Mouse (Mus musculus): ENCODE measurements around the gene Dnajb14.
"Not testable (repeated sequence)": the region's sequence is repeated elsewhere in the genome, so short reads cannot be mapped to it uniquely, and the experiment has no call there.

The Dnajb14 gene

DNA sequence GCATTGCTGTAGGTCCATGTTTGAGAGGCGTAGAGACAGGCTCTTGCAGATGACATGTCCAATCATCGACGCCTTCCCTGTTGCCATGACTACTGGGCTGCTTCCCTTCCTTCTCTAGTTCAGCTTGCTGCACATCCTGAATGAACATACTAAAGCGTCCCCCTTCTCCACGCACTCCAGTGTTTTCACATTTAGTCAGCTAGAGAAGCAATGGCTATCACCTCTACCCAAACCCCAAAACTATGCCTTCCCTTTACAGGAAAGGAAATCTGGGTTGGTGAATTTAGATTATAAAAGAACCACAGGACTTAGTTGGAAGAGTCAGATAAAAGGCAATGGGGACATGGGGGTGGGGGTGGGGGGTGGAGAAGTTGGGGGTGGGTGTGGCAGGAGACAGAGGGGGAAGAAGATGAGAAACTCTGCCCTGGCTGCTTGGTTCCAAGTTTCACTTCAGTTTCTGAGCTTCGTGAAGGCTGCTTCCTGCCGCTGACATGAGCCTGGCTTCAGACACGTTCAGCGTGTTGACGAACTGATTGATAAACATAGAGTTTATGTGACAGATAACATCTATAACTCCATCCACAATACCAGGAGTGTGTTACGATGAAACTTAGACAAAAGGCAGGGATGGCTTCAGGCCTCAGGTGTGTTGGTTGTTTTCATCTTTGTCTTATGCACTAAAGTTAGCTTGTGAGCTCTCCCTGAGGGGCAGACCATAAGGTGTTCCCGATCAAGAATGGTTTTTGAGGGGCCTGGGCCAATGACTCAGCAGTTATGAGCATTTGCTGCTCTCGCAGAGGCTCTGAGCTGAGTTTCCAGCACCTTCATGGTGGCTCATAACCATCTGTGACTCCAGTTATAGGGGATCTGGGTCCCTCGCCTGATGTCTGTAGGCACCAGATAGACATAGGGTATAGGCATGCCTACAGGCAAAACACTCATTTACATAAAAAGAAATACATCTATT is 85.7 kb downstream of the Dnajb14 start:
- DNase-seq (ENCODE audit: low spot score) = peak; percentile 76

- peak; percentile 23 for DNase-seq (ENCODE audit: low spot score)
Measured at GRCm38 (mm10) chr3:137954256-137954916, 86.9 kb downstream of the Dnajb14 start.

GRCm38 (mm10) chr3:137955560-137956081 is 88.1 kb downstream of the Dnajb14 start:
- DNase-seq (ENCODE audit: low spot score) = peak; percentile 26

- no peak for DNase-seq (ENCODE audit: low spot score)
Measured at GRCm38 (mm10) chr3:137957864-137958263, 90.4 kb downstream of the Dnajb14 start.

GRCm38 (mm10) chr3:137958352-137958751 is 90.9 kb downstream of the Dnajb14 start:
- no peak for DNase-seq (ENCODE audit: low spot score)

DNA sequence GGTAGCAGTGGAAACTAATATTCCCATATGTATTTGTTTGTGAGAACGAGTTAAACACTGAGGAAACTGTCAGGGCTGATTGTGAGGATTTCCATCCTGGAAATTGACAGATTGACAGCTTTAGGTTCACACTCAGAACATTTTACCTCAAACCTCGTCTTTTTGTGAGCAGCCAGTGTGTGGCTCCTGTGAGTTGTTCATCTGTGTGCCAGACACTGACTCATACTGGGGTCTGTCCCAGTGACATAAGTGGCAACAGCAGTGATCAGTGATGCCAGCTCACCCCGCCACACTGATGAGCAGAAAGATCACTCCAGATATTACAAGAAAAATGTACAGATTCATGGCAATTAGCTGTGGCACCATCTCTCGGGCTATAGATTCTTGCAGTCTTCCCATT is 92.0 kb downstream of the Dnajb14 start:
- DNase-seq (ENCODE audit: low spot score) = no peak

DNA sequence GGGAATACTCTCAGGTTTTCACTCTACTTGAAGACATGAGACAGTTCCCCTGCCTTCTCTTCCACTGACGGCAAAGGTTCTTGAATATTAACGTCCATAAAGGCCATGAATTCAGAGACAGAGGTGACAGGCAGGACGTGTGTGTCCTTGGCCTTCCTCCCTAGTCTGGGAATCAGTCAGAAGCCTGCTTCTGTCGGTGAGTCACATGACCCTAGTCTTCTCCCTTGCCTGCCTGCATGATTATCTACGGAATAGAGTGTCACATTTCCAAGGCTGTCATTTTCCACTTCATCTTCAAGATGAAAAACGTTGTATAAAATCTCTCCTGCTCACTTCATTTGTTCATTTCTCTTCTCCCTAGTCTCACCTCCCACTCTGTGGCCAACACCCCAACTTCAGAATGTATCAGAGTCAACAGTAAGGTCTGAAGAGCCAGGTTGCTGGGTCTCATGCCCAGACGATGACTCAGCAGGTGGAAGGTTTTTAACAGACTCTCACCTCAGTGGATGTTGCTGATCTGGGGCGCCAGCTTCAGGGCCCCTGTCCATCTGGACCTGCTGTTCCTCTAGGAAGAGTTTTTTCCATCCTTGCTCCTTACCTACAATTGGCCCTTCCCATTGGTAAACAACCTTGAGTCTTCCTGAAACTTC is 94.4 kb downstream of the Dnajb14 start:
- no peak for DNase-seq (ENCODE audit: low spot score)

- DNase-seq (ENCODE audit: low spot score) = no peak
Measured at GRCm38 (mm10) chr3:137963508-137963907, 96.0 kb downstream of the Dnajb14 start.

GRCm38 (mm10) chr3:137964014-137964413 is 96.5 kb downstream of the Dnajb14 start:
- DNase-seq (ENCODE audit: low spot score) = not testable (repeated sequence)
